Mouse (Mus musculus) liver, postnatal 0 days (tissue): Measurements from ENCODE around the gene Reg3b. TPM values are rescaled to one million over a fixed set of nuclear protein-coding genes. Genes with fewer than 3 reads are reported as not detected.
"Not testable (repeated sequence)": the region's sequence is repeated elsewhere in the genome, so short reads cannot be mapped to it uniquely, and the experiment has no call there.

Experiments
- ATAC-seq: fragments of 200-750 bp; cut with Nextera tagmentation; 2 replicates; pipeline ENCODE4 v1.8.0; 2017; ENCODE audit warnings: mild to moderate bottlenecking, moderate library complexity
- DNase-seq: peaks from one replicate; pipeline ENCODE4 v3.0.0-alpha.2; 2016
- H3K27ac ChIP-seq: fragments of 300-500 bp; sonication (generic); 2 replicates; pipeline ENCODE4 v1.5.1; 2014; ENCODE audit warnings: antibody characterized with exemption, moderate library complexity, mild to moderate bottlenecking, low read depth
- H3K27me3 ChIP-seq: fragments of 300-500 bp; sonication (generic); 2 replicates; pipeline ENCODE4 v1.6.1; 2014; ENCODE audit warnings: low read length, control low read depth, mixed read lengths; ENCODE audit not compliant: insufficient read depth
- H3K36me3 ChIP-seq: fragments of 300-500 bp; sonication (generic); replicated peaks from 2 replicates; pipeline ENCODE4 v1.6.1; 2014; ENCODE audit warnings: mild to moderate bottlenecking, control low read depth, low read length, moderate library complexity, mixed read lengths; ENCODE audit not compliant: insufficient read depth
- H3K4me1 ChIP-seq: fragments of 300-500 bp; sonication (generic); 2 replicates; pipeline ENCODE4 v1.6.1; 2014; ENCODE audit warnings: antibody characterized with exemption, mild to moderate bottlenecking, control low read depth; ENCODE audit not compliant: insufficient read depth
- H3K4me2 ChIP-seq: fragments of 300-500 bp; sonication (generic); 2 replicates; pipeline ENCODE4 v1.6.1; 2014; ENCODE audit warnings: low read depth, mild to moderate bottlenecking, low read length, moderate library complexity, mixed read lengths
- H3K4me3 ChIP-seq: fragments of 300-500 bp; sonication (generic); 2 replicates; pipeline ENCODE4 v1.5.1; 2014; ENCODE audit warnings: low read depth, low read length
- H3K9ac ChIP-seq: fragments of 300-500 bp; sonication (generic); replicated peaks from 2 replicates; pipeline ENCODE4 v1.6.1; 2014; ENCODE audit warnings: mild to moderate bottlenecking, moderate library complexity
- H3K9me3 ChIP-seq: fragments of 300-500 bp; sonication (generic); 2 replicates; pipeline ENCODE4 v1.6.1; 2016; ENCODE audit warnings: mild to moderate bottlenecking, control low read depth, low read length, mixed read lengths
- CTCF ChIP-seq: sonication (generic); IDR thresholded peaks from 2 replicates; pipeline ENCODE4 v1.5.1; 2016; ENCODE audit warnings: antibody characterized with exemption, low read depth
- EP300 ChIP-seq: IDR thresholded peaks from 2 replicates; pipeline ENCODE4 v1.6.1; 2016; ENCODE audit warnings: antibody characterized with exemption, low read depth, mild to moderate bottlenecking
- WGBS: fragments of 180-500 bp; shearing (Covaris S2); extraction: QIAGEN DNeasy Blood & Tissue Kit; methylation state at CpG from one replicate; pipeline ENCODE4 v1.1.7; 2014; ENCODE audit not compliant: insufficient replicate concordance; 5-methylcytosine and 5-hydroxymethylcytosine counted together
- polyA plus RNA-seq: library from polyadenylated mRNA; unstranded; fragments of >200 nt; fragmentation: Nextera tagmentation; extraction: Ambion mirVana; gene quantifications from 2 replicates; pipeline ENCODE4 v1.2.1, GENCODE M21; 2015

Gene Reg3b
- polyA plus RNA-seq, 1 experiment from 2014 or later = not detected

DNA sequence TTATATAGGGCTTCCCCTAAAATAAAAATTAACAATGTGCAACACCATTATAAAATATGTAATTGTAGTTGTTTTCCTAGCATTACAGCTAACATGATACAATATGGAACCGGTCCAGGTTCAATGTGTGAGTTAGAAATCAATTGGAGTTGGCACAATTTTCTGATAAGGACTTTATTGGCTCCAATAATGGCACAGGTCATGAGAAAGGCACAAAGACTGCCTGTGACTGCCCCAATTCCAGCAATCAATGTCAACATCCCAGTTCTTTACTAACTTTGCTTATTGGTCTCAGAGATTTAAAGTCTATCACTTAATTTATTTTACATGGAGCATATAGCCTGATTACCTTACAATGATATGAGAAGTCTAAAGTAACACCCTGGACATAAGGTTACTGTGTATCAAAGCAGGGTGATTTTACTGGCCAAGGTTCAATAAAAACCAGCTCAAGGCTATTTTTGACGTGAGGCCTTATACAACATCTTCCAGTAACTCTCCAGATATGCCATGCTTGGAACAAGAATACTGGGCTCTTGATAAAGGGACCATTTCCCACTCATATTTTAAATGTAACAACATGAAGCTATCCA is 8.4 kb upstream of the Reg3b start:
- H3K9ac ChIP-seq = no peak overlapping the region
- no peaks in the 10 kb centered on the region for H3K27me3 ChIP-seq
- H3K4me3 ChIP-seq = no peak overlapping the region
- no peaks in the 10 kb centered on the region for H3K36me3 ChIP-seq
- DNase-seq (no peak), ATAC-seq (no peak)
- TF ChIP-seq CTCF (no peak), EP300 (no peak)
- H3K27ac ChIP-seq = no peak overlapping the region
- no peaks in the 10 kb centered on the region for H3K9me3 ChIP-seq
- WGBS = 46% methylated on average over 2 of the region's 2 CpGs
- no peak overlapping the region for H3K4me2 ChIP-seq
- no peaks in the 10 kb centered on the region for H3K4me1 ChIP-seq

DNA sequence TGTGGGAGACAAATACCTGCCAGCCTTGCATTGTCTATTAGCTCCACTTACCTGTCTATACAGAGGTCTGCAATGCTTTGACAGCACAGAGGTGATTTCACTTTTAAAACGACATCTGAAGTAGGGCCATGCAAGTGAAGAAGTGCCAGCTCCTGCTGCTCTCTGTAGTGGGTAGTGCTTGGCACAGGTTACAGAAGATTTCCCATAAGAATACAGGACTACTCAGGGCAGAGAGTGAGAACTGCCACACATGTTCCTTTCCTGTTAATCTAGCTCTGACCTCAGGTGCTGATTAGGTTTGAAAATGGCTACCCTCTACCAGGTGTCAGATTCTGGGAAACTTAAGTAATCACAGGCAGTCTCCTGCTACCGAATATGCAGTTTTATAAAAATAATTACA is 8.3 kb downstream of the Reg3b start, which contains the start of gene Reg3d:
Gene Reg3d, minus strand, starts transcription at position 101 of the 400 bp plus-strand sequence.
- no peak for ATAC-seq
- no peak within 1 kb of the TSS for H3K9ac ChIP-seq
- no peaks in the 10 kb centered on the region for H3K9me3 ChIP-seq
- no peak within 1 kb of the TSS for H3K4me2 ChIP-seq
- H3K27ac ChIP-seq = no peak within 1 kb of the TSS
- WGBS = 63% methylated on average over 2 of the region's 2 CpGs
- no peaks in the 10 kb centered on the region for H3K36me3 ChIP-seq
- no peak for DNase-seq
- TF ChIP-seq EP300 (no peak), CTCF (no peak)
- no peak within 1 kb of the TSS for H3K4me3 ChIP-seq
- H3K4me1 ChIP-seq = no peaks in the 10 kb centered on the region
- H3K27me3 ChIP-seq = no peaks in the 10 kb centered on the region

DNA sequence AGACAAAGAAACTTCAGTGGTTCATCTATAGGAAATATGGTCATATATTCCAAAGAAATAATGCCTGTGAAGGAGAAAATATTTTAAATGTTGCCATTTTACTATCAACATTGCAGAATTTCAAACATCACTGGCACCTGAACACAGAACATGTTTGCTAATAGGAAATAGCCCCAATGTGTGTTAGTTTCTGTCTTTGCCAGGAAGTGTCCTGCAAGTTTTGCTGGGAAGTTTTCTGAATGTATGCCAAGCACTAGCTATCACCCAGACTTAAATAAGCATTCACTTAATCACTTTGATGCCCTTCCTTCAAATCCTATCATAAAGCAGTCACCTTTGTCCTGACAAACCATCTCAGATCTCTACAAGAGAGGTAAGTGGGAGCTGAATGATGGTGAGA is 10.0 kb downstream of the Reg3b start, which contains the start of gene Reg3a:
Gene Reg3a, plus strand, starts transcription at position 301 of the 400 bp plus-strand sequence.
- H3K27ac ChIP-seq = no peak within 1 kb of the TSS
- no peak within 1 kb of the TSS for H3K9ac ChIP-seq
- H3K36me3 ChIP-seq = no peaks in the 10 kb centered on the region
- H3K4me1 ChIP-seq = no peaks in the 10 kb centered on the region
- TF ChIP-seq EP300 (no peak), CTCF (no peak)
- H3K4me3 ChIP-seq = no peak within 1 kb of the TSS
- no peaks in the 10 kb centered on the region for H3K27me3 ChIP-seq
- H3K9me3 ChIP-seq = no peaks in the 10 kb centered on the region
- DNase-seq = no peak
- ATAC-seq = no peak
- no peak within 1 kb of the TSS for H3K4me2 ChIP-seq

DNA sequence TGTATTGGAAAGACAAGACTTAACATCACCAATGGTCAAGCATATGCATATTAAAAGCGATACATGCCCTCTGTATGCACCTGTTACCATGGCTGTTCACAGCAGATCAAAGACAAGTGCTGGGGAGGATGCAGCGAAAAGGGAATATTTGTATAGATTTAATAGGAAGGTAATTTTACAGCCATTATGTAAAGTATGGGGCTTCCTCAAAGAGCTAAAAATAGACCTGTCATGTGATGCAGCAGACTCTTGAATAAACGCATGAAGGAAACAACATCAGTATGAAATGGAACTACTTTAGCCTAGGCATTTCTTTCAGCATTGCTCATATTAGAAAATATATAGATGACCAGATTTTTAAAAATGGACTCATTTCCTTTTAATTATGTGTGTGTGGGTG is 15.2 kb downstream of the Reg3b start:
- Histone ChIP-seq H3K27ac (no peak overlapping the region), H3K4me3 (no peak overlapping the region), H3K36me3 (no peaks in the 10 kb centered on the region), H3K27me3 (no peaks in the 10 kb centered on the region), H3K9ac (no peak overlapping the region), H3K4me2 (no peak overlapping the region), H3K4me1 (no peaks in the 10 kb centered on the region), H3K9me3 (no peaks in the 10 kb centered on the region)
- DNase-seq (no peak), ATAC-seq (no peak)
- 70% methylated on average over 3 of the region's 3 CpGs for WGBS
- TF ChIP-seq EP300 (no peak), CTCF (no peak)

DNA sequence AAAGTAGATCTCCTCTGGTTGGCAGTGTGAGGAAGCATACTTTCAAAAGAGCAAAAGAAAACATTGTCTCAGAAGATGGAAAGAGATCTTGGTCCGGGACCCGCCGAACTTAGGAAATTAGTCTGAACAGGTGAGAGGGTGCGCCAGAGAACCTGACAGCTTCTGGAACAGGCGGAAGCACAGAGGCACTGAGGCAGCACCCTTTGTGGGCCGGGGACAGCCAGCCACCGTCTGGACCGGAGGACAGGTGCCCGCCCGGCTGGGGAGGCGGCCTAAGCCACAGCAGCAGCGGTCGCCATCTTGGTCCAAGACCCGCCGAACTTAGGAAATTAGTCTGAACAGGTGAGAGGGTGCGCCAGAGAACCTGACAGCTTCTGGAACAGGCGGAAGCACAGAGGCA is 24.9 kb downstream of the Reg3b start, which contains the start of gene Reg2:
Gene Reg2, plus strand, starts transcription at position 301 of the 400 bp plus-strand sequence.
- WGBS = 95% methylated on average over 4 of the region's 17 CpGs
- H3K27ac ChIP-seq, DNase-seq, H3K9me3 ChIP-seq, ATAC-seq, H3K4me2 ChIP-seq, H3K4me1 ChIP-seq, H3K36me3 ChIP-seq, H3K27me3 ChIP-seq, H3K4me3 ChIP-seq, H3K9ac ChIP-seq: not testable (repeated sequence)

DNA sequence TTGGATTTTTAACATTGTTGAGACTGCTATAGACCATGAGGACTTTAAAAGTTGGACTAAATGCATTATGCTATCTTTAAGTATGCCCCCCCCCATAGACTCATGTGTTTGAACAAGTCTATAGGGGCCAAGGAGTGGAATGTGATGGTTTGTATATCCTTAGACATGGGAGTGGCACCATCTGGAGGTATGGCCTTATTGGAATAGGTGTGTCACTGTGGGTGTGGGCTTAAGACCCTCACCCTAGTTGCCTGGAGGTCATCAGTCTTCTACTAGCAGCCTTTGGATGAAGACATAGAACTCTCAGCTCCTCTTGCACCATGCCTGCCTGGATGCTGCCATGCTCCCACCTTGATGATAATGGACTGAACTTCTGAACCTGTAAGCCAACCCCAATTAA is 52.0 kb downstream of the Reg3b start, which contains the start of gene Reg1:
Gene Reg1, plus strand, starts transcription at position 301 of the 400 bp plus-strand sequence.
- H3K36me3 ChIP-seq, H3K4me1 ChIP-seq, ATAC-seq, H3K27ac ChIP-seq, H3K27me3 ChIP-seq, H3K4me2 ChIP-seq, H3K9ac ChIP-seq, DNase-seq, H3K9me3 ChIP-seq, H3K4me3 ChIP-seq: not testable (repeated sequence)

Other genes starting within 250 kb of the Reg3b start
- gene Reg3d, start 8.2 kb downstream of the Reg3b start, polyA plus RNA-seq = not detected in 2 replicates
- gene Reg3a, start 10.1 kb downstream of the Reg3b start, polyA plus RNA-seq = not detected in 2 replicates
- gene Reg2, start 25.0 kb downstream of the Reg3b start, polyA plus RNA-seq = not detected in 2 replicates
- gene Reg1, start 52.1 kb downstream of the Reg3b start, polyA plus RNA-seq = 0.14 and 1.9 TPM in 2 replicates
- gene Reg3g, start 98.2 kb downstream of the Reg3b start, polyA plus RNA-seq = not detected in 2 replicates